Mouse (Mus musculus): ENCODE results near the gene Traf2. TPM values are rescaled to one million over a fixed set of nuclear protein-coding genes. Genes with fewer than 3 reads are reported as not detected.

Traf2 gene
- polyA plus RNA-seq, 1 experiment from 2014 or later = 22.3 TPM

GRCm38 (mm10) chr2:25501593-25502486, 44.9 kb downstream of the Traf2 start, which contains the start of gene C8g:
C8g (minus strand) TSS chr2:25501719.
- H3K9ac ChIP-seq = peak within 1 kb of the TSS; percentile 96
- peak within 1 kb of the TSS; percentile 94 for H3K4me3 ChIP-seq
- WGBS = 75% methylated on average over 20 of the region's 20 CpGs
- H3K4me2 ChIP-seq = peak within 1 kb of the TSS; percentile 97
- no peaks in the 10 kb centered on the region for H3K9me3 ChIP-seq (replicated peaks)
- no peaks in the 10 kb centered on the region for H3K27me3 ChIP-seq (replicated peaks)
- H3K27ac ChIP-seq (ENCODE audit: poor library complexity, severe bottlenecking) = peak within 1 kb of the TSS; percentile 60
- no peak for ATAC-seq (ENCODE audit: insufficient number of reproducible peaks, low FRiP score)
- peaks cover 22% of the 10 kb centered on the region for H3K4me1 ChIP-seq (replicated peaks)
- H3K36me3 ChIP-seq = peaks cover 32% of the 10 kb centered on the region

GRCm38 (mm10) chr2:25500576-25501405, 45.9 kb downstream of the Traf2 start, which contains the start of gene Fbxw5:
Fbxw5 (plus strand) TSS chr2:25500750.
- no peaks in the 10 kb centered on the region for H3K27me3 ChIP-seq (replicated peaks)
- H3K27ac ChIP-seq (ENCODE audit: poor library complexity, severe bottlenecking) = peak within 1 kb of the TSS; percentile 60
- no peaks in the 10 kb centered on the region for H3K9me3 ChIP-seq (replicated peaks)
- peak; percentile 88 for ATAC-seq (ENCODE audit: insufficient number of reproducible peaks, low FRiP score)
- under 1% methylated on average over 41 of the region's 44 CpGs for WGBS
- peaks cover 31% of the 10 kb centered on the region for H3K36me3 ChIP-seq
- H3K9ac ChIP-seq = peak within 1 kb of the TSS; percentile 96
- H3K4me2 ChIP-seq = peak within 1 kb of the TSS; percentile 97
- H3K4me1 ChIP-seq (replicated peaks) = peaks cover 22% of the 10 kb centered on the region
- H3K4me3 ChIP-seq = peak within 1 kb of the TSS; percentile 94

GRCm38 (mm10) chr2:25500071-25500575, 46.6 kb downstream of the Traf2 start:
- ATAC-seq (ENCODE audit: insufficient number of reproducible peaks, low FRiP score) = 0 out of 2 replicates have a peak, but pooled peaks have one; percentile 3
- Histone ChIP-seq H3K36me3 (peaks cover 25% of the 10 kb centered on the region), H3K4me2 (peak overlapping the region; percentile 97), H3K27ac (ENCODE audit: poor library complexity, severe bottlenecking) (no peak overlapping the region), H3K4me3 (peak overlapping the region; percentile 94), H3K4me1 (replicated peaks) (peaks cover 22% of the 10 kb centered on the region), H3K27me3 (replicated peaks) (no peaks in the 10 kb centered on the region), H3K9me3 (replicated peaks) (no peaks in the 10 kb centered on the region), H3K9ac (peak overlapping the region; percentile 65)
- WGBS = 70% methylated on average over 6 of the region's 6 CpGs

- 62% methylated on average over 15 of the region's 15 CpGs for WGBS
- ATAC-seq (ENCODE audit: insufficient number of reproducible peaks, low FRiP score) = no peak
- no peak overlapping the region for H3K4me3 ChIP-seq
- no peak overlapping the region for H3K4me2 ChIP-seq
- H3K27me3 ChIP-seq (replicated peaks) = no peaks in the 10 kb centered on the region
- H3K36me3 ChIP-seq = peaks cover 12% of the 10 kb centered on the region
- H3K9me3 ChIP-seq (replicated peaks) = no peaks in the 10 kb centered on the region
- H3K27ac ChIP-seq (ENCODE audit: poor library complexity, severe bottlenecking) = no peak overlapping the region
- H3K9ac ChIP-seq = no peak overlapping the region
- peaks cover 22% of the 10 kb centered on the region for H3K4me1 ChIP-seq (replicated peaks)
Measured at GRCm38 (mm10) chr2:25498622-25499478, 47.9 kb downstream of the Traf2 start.

GRCm38 (mm10) chr2:25497846-25498575, 48.7 kb downstream of the Traf2 start:
- no peak overlapping the region for H3K27ac ChIP-seq (ENCODE audit: poor library complexity, severe bottlenecking)

GRCm38 (mm10) chr2:25496462-25496861, 50.3 kb downstream of the Traf2 start:
- no peak for ATAC-seq (ENCODE audit: insufficient number of reproducible peaks, low FRiP score)
- Histone ChIP-seq H3K4me1 (replicated peaks) (peaks cover 16% of the 10 kb centered on the region), H3K4me3 (no peak overlapping the region), H3K27me3 (replicated peaks) (no peaks in the 10 kb centered on the region; the same call in 1 of the 2 replicates), H3K9ac (no peak overlapping the region), H3K4me2 (no peak overlapping the region), H3K9me3 (replicated peaks) (no peaks in the 10 kb centered on the region), H3K27ac (ENCODE audit: poor library complexity, severe bottlenecking) (no peak overlapping the region), H3K36me3 (no peaks in the 10 kb centered on the region)
- 41% methylated on average over 4 of the region's 4 CpGs for WGBS

More at GRCm38 (mm10) chr2:25497846-25498575, 48.7 kb downstream of the Traf2 start:
- H3K27me3 ChIP-seq (replicated peaks) = no peaks in the 10 kb centered on the region
- H3K4me1 ChIP-seq (replicated peaks) = peaks cover 22% of the 10 kb centered on the region
- WGBS = 55% methylated on average over 6 of the region's 6 CpGs
- H3K4me3 ChIP-seq = no peak overlapping the region
- peak overlapping the region; percentile 6; the same call in 1 of the 2 replicates for H3K9ac ChIP-seq
- ATAC-seq (ENCODE audit: insufficient number of reproducible peaks, low FRiP score) = no peak
- peaks cover 4% of the 10 kb centered on the region for H3K36me3 ChIP-seq
- no peak overlapping the region for H3K4me2 ChIP-seq
- no peaks in the 10 kb centered on the region for H3K9me3 ChIP-seq (replicated peaks)

GRCm38 (mm10) chr2:25493476-25493961, 53.2 kb downstream of the Traf2 start, which contains the start of gene Lcn12:
Lcn12 (minus strand) TSS chr2:25493911.
- Histone ChIP-seq H3K9me3 (replicated peaks) (no peaks in the 10 kb centered on the region), H3K4me1 (replicated peaks) (peaks cover 8% of the 10 kb centered on the region), H3K27ac (ENCODE audit: poor library complexity, severe bottlenecking) (no peak within 1 kb of the TSS), H3K4me3 (no peak within 1 kb of the TSS), H3K9ac (no peak within 1 kb of the TSS), H3K36me3 (no peaks in the 10 kb centered on the region), H3K27me3 (replicated peaks) (peaks cover 11% of the 10 kb centered on the region; the same call in 1 of the 2 replicates), H3K4me2 (no peak within 1 kb of the TSS)
- 77% methylated on average over 5 of the region's 5 CpGs for WGBS
- no peak for ATAC-seq (ENCODE audit: insufficient number of reproducible peaks, low FRiP score)

GRCm38 (mm10) chr2:25492988-25493387, 53.8 kb downstream of the Traf2 start:
- Histone ChIP-seq H3K4me1 (replicated peaks) (peaks cover 3% of the 10 kb centered on the region), H3K9ac (no peak overlapping the region), H3K9me3 (replicated peaks) (no peaks in the 10 kb centered on the region), H3K27me3 (replicated peaks) (peaks cover 15% of the 10 kb centered on the region; the same call in 1 of the 2 replicates), H3K36me3 (no peaks in the 10 kb centered on the region), H3K27ac (ENCODE audit: poor library complexity, severe bottlenecking) (no peak overlapping the region), H3K4me2 (no peak overlapping the region), H3K4me3 (no peak overlapping the region)
- WGBS = 76% methylated on average over 5 of the region's 5 CpGs
- ATAC-seq (ENCODE audit: insufficient number of reproducible peaks, low FRiP score) = no peak

GRCm38 (mm10) chr2:25488671-25489068, 58.1 kb downstream of the Traf2 start:
- no peak for ATAC-seq (ENCODE audit: insufficient number of reproducible peaks, low FRiP score)
- 69% methylated on average over 7 of the region's 7 CpGs for WGBS
- no peaks in the 10 kb centered on the region for H3K9me3 ChIP-seq (replicated peaks)
- H3K4me1 ChIP-seq (replicated peaks) = no peaks in the 10 kb centered on the region
- peaks cover 21% of the 10 kb centered on the region; the same call in 1 of the 2 replicates for H3K27me3 ChIP-seq (replicated peaks)
- no peaks in the 10 kb centered on the region for H3K36me3 ChIP-seq
- H3K4me2 ChIP-seq = no peak overlapping the region
- no peak overlapping the region for H3K9ac ChIP-seq
- H3K27ac ChIP-seq (ENCODE audit: poor library complexity, severe bottlenecking) = no peak overlapping the region
- no peak overlapping the region for H3K4me3 ChIP-seq
